Mouse (Mus musculus) gastrocnemius, adult 2 months (tissue): Measurements from ENCODE around the gene Slc30a4. TPM values are rescaled to one million over a fixed set of nuclear protein-coding genes. Genes with fewer than 3 reads are reported as not detected.

Source experiments
- DNase-seq: peaks from one replicate; pipeline ENCODE4 v3.0.0; 2022
- H3K27ac ChIP-seq: fragments of 200-600 bp; 2 replicates; pipeline ENCODE4 v1.8.1; 2022; ENCODE audit warnings: mild to moderate bottlenecking
- H3K4me3 ChIP-seq: fragments of 200-600 bp; 2 replicates; pipeline ENCODE4 v1.8.1; 2022; ENCODE audit warnings: mild to moderate bottlenecking, moderate library complexity
- CTCF ChIP-seq: fragments of 200-600 bp; IDR thresholded peaks from 2 replicates; pipeline ENCODE4 v1.8.1; 2022; ENCODE audit warnings: antibody characterized with exemption, mild to moderate bottlenecking, moderate library complexity
- intact Hi-C: fragments of 180-260 bp; cut with DNase I; formaldehyde crosslinking; loops from one replicate; pipeline ENCODE4 v1.15.1; 2025
- total RNA-seq, 2 experiments: library from RNA; stranded (reverse); gene quantifications; 2 replicates each; pipeline ENCODE4 v1.2.3; 2021

The Slc30a4 gene
- total RNA-seq, 2 experiments from 2014 or later = 14.4 to 14.8 TPM

- intact Hi-C loops = no loop called here
- no peak for TF ChIP-seq CTCF
- Histone ChIP-seq H3K27ac (no peak overlapping the region), H3K4me3 (no peak overlapping the region)
- DNase-seq = no peak
Observed at GRCm38 (mm10) chr2:122711911-122712310, 9.4 kb upstream of the Slc30a4 start.

- Histone ChIP-seq H3K4me3 (no peak overlapping the region), H3K27ac (no peak overlapping the region)
- no peak for DNase-seq
- no peak for TF ChIP-seq CTCF
- intact Hi-C loops = no loop called here
Observed at GRCm38 (mm10) chr2:122709156-122709555, 6.7 kb upstream of the Slc30a4 start.

GRCm38 (mm10) chr2:122708080-122708479, 5.6 kb upstream of the Slc30a4 start:
- no peak for TF ChIP-seq CTCF
- intact Hi-C loops = no loop called here
- Histone ChIP-seq H3K4me3 (no peak overlapping the region), H3K27ac (no peak overlapping the region)
- DNase-seq = no peak

GRCm38 (mm10) chr2:122704572-122704971, 2.1 kb upstream of the Slc30a4 start:
- intact Hi-C loops = loop anchor here (5.0 kb wide), 1 partner anchor 33 kb away; the partner anchor contains the start of gene Bloc1s6
- DNase-seq = no peak
- TF ChIP-seq CTCF = no peak
- Histone ChIP-seq H3K27ac (no peak overlapping the region), H3K4me3 (no peak overlapping the region)

- intact Hi-C loops = loop anchor here (5.0 kb wide), 1 partner anchor 35 kb away; the partner anchor contains the start of gene Bloc1s6
- no peak for DNase-seq
- TF ChIP-seq CTCF = no peak
- Histone ChIP-seq H3K27ac (peak overlapping the region; percentile 87), H3K4me3 (peak overlapping the region; percentile 94)
Observed at GRCm38 (mm10) chr2:122701871-122702180, 637 bp downstream of the Slc30a4 start.

- Histone ChIP-seq H3K27ac (no peak overlapping the region), H3K4me3 (peak overlapping the region; percentile 94)
- DNase-seq = no peak
- TF ChIP-seq CTCF = no peak
- intact Hi-C loops = loop anchor here (5.0 kb wide), 1 partner anchor 36 kb away; the partner anchor contains the start of gene Bloc1s6
Observed at GRCm38 (mm10) chr2:122701012-122701411, 1.5 kb downstream of the Slc30a4 start.

GRCm38 (mm10) chr2:122697526-122697925, 4.9 kb downstream of the Slc30a4 start:
- Histone ChIP-seq H3K27ac (no peak overlapping the region), H3K4me3 (no peak overlapping the region)
- no peak for DNase-seq
- no peak for TF ChIP-seq CTCF
- intact Hi-C loops = no loop called here

- H3K4me3 ChIP-seq = no peak overlapping the region
- no peak for TF ChIP-seq CTCF
- no peak for DNase-seq
- intact Hi-C loops = no loop called here
- H3K27ac ChIP-seq = no peak overlapping the region
Observed at GRCm38 (mm10) chr2:122686665-122687064, 15.8 kb downstream of the Slc30a4 start.

- intact Hi-C loops = no loop called here
- H3K27ac ChIP-seq = no peak overlapping the region
- DNase-seq = no peak
- no peak for TF ChIP-seq CTCF
- no peak overlapping the region for H3K4me3 ChIP-seq
Observed at GRCm38 (mm10) chr2:122683641-122684040, 18.8 kb downstream of the Slc30a4 start.

GRCm38 (mm10) chr2:122682520-122682919, 19.9 kb downstream of the Slc30a4 start:
- DNase-seq = no peak
- H3K4me3 ChIP-seq = no peak overlapping the region
- intact Hi-C loops = no loop called here
- H3K27ac ChIP-seq = no peak overlapping the region
- TF ChIP-seq CTCF = no peak

- no peak for DNase-seq
- TF ChIP-seq CTCF = no peak
- intact Hi-C loops = no loop called here
Observed at GRCm38 (mm10) chr2:122681379-122682137, 20.9 kb downstream of the Slc30a4 start.

GRCm38 (mm10) chr2:122675126-122675525, 27.3 kb downstream of the Slc30a4 start:
- no peak for TF ChIP-seq CTCF
- no peak for DNase-seq
- intact Hi-C loops = no loop called here
- Histone ChIP-seq H3K4me3 (no peak overlapping the region), H3K27ac (no peak overlapping the region)

More at GRCm38 (mm10) chr2:122681379-122682137, 20.9 kb downstream of the Slc30a4 start:
- H3K27ac ChIP-seq = no peak overlapping the region
- H3K4me3 ChIP-seq = no peak overlapping the region

GRCm38 (mm10) chr2:122672841-122673240, 29.6 kb downstream of the Slc30a4 start:
- Histone ChIP-seq H3K4me3 (no peak overlapping the region), H3K27ac (no peak overlapping the region)
- DNase-seq = no peak
- intact Hi-C loops = no loop called here
- TF ChIP-seq CTCF = no peak

GRCm38 (mm10) chr2:122671714-122672113, 30.7 kb downstream of the Slc30a4 start:
- H3K27ac ChIP-seq = no peak overlapping the region
- no peak overlapping the region for H3K4me3 ChIP-seq
- TF ChIP-seq CTCF = no peak
- no peak for DNase-seq
- intact Hi-C loops = no loop called here
